Mouse (Mus musculus): ENCODE data around the gene Noxo1. TPM values are rescaled to one million over a fixed set of nuclear protein-coding genes. Genes with fewer than 3 reads are reported as not detected.
"Not testable (repeated sequence)": the region's sequence is repeated elsewhere in the genome, so short reads cannot be mapped to it uniquely, and the experiment has no call there.

Gene Noxo1
- polyA plus RNA-seq, 1 experiment from 2014 or later: 2.2 TPM

GRCm38 (mm10) chr17:24720616-24721015 lies 24.6 kb downstream of the Noxo1 start:
- H3K4me1 ChIP-seq (ENCODE audit: control insufficient read depth, insufficient read depth, low read length): peaks cover 20% of the 10 kb centered on the region
- H3K9ac ChIP-seq (ENCODE audit: low read length): peak overlapping the region; percentile 83
- peak overlapping the region; percentile 64 for H3K4me3 ChIP-seq (ENCODE audit: low read depth, low read length)
- not testable (repeated sequence) for ATAC-seq; H3K27ac ChIP-seq (ENCODE audit: low read depth, low read length); DNase-seq (ENCODE audit: low spot score); H3K27me3 ChIP-seq (replicated peaks; ENCODE audit: control insufficient read depth, insufficient read depth, low read length); H3K9me3 ChIP-seq (replicated peaks; ENCODE audit: control insufficient read depth, low read length)
- peak overlapping the region; percentile 79 for H3K4me2 ChIP-seq (ENCODE audit: low read length)
- under 1% methylated on average over 11 of the region's 11 CpGs for WGBS
- peaks cover 36% of the 10 kb centered on the region for H3K36me3 ChIP-seq (ENCODE audit: control insufficient read depth, insufficient read depth, low read length)

DNA sequence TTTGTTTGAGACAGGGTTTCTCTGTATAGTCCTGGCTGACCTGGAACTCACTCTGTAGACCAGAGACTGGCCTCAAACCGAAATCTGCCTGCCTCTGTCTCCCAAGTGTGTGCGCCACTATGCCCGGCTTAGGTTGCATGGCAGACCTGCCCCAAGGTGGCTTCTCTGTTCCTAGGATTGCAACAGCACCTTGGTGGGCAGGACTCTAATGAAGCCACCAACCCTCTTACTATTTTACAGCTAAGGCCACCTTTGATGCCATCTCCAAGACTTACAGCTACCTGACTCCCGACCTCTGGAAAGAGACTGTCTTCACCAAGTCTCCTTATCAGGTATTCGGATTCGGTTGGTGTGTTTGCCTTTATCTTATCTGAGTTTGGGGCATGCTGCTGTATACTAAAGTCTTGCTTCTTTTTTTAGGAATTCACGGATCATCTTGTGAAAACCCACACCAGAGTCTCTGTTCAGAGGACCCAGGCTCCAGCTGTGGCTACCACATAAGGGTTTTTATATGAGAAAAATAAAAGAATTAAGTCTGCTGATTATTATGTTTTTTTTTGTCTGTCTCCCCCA lies 25.4 kb downstream of the Noxo1 start:
- not testable (repeated sequence) for H3K9me3 ChIP-seq (replicated peaks; ENCODE audit: control insufficient read depth, low read length); ATAC-seq; H3K27ac ChIP-seq (ENCODE audit: low read depth, low read length); H3K27me3 ChIP-seq (replicated peaks; ENCODE audit: control insufficient read depth, insufficient read depth, low read length); DNase-seq (ENCODE audit: low spot score)
- H3K36me3 ChIP-seq (ENCODE audit: control insufficient read depth, insufficient read depth, low read length): peaks cover 31% of the 10 kb centered on the region
- H3K4me3 ChIP-seq (ENCODE audit: low read depth, low read length): peak overlapping the region; percentile 64
- H3K4me2 ChIP-seq (ENCODE audit: low read length): peak overlapping the region; percentile 79
- H3K4me1 ChIP-seq (ENCODE audit: control insufficient read depth, insufficient read depth, low read length): peaks cover 20% of the 10 kb centered on the region
- H3K9ac ChIP-seq (ENCODE audit: low read length): peak overlapping the region; percentile 25; the same call in 1 of the 2 replicates
- 66% methylated on average over 7 of the region's 7 CpGs for WGBS

DNA sequence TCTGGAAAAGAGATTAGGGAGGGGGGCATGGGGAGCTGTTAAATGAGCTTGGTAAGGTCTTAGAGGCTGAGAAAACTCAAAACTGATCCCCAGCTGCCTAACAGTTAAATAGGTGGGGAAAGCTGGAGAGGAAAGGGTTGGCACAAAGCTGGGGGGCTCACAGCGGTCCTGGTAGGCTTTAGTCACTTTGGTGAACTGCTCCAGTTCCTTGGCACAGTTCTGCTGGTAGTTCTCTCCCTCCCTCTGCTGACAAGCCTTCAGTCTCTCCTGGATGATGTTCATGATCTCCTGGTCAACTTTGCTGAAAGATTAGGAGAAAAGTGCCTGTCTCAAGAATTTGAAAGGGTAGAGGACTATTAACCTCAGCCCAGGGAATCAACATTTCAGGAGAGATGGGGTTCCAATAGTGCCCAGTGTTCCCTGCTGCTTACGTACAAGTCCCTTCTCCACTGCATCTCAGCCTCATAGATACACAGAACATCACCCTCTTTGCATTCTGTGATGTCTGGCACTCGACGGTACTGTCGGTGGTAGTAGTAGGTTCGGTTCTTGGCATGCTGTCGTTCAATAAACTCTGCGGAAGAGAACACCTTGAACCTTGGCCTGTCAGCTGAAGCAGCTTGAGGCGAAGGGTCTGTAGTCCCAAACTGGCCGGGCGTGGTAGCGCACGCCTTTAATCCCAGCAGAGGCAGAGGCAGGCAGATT lies 26.3 kb downstream of the Noxo1 start:
- no peaks in the 10 kb centered on the region for H3K27me3 ChIP-seq (replicated peaks; ENCODE audit: control insufficient read depth, insufficient read depth, low read length)
- no peaks in the 10 kb centered on the region for H3K9me3 ChIP-seq (replicated peaks; ENCODE audit: control insufficient read depth, low read length)
- peaks cover 30% of the 10 kb centered on the region for H3K36me3 ChIP-seq (ENCODE audit: control insufficient read depth, insufficient read depth, low read length)
- no peak overlapping the region for H3K4me3 ChIP-seq (ENCODE audit: low read depth, low read length)
- H3K4me2 ChIP-seq (ENCODE audit: low read length): peak overlapping the region; percentile 94; the same call in 1 of the 2 replicates
- H3K4me1 ChIP-seq (ENCODE audit: control insufficient read depth, insufficient read depth, low read length): peaks cover 20% of the 10 kb centered on the region
- ATAC-seq: no peak
- peak overlapping the region; percentile 40; the same call in 1 of the 2 replicates for H3K9ac ChIP-seq (ENCODE audit: low read length)
- H3K27ac ChIP-seq (ENCODE audit: low read depth, low read length): no peak overlapping the region
- 34% methylated on average over 13 of the region's 13 CpGs for WGBS
- DNase-seq (ENCODE audit: low spot score): no peak

- ATAC-seq (no peak), DNase-seq (ENCODE audit: low spot score) (no peak)
- peak overlapping the region; percentile 74 for H3K4me3 ChIP-seq (ENCODE audit: low read depth, low read length)
- 3% methylated on average over 12 of the region's 12 CpGs for WGBS
- H3K4me1 ChIP-seq (ENCODE audit: control insufficient read depth, insufficient read depth, low read length): peaks cover 20% of the 10 kb centered on the region
- H3K27ac ChIP-seq (ENCODE audit: low read depth, low read length): peak overlapping the region; percentile 75; the same call in 1 of the 2 replicates
- H3K9ac ChIP-seq (ENCODE audit: low read length): peak overlapping the region; percentile 91
- peaks cover 22% of the 10 kb centered on the region for H3K36me3 ChIP-seq (ENCODE audit: control insufficient read depth, insufficient read depth, low read length)
- H3K4me2 ChIP-seq (ENCODE audit: low read length): peak overlapping the region; percentile 94
- no peaks in the 10 kb centered on the region for H3K27me3 ChIP-seq (replicated peaks; ENCODE audit: control insufficient read depth, insufficient read depth, low read length)
- H3K9me3 ChIP-seq (replicated peaks; ENCODE audit: control insufficient read depth, low read length): no peaks in the 10 kb centered on the region
Observed at GRCm38 (mm10) chr17:24723122-24723880, 27.3 kb downstream of the Noxo1 start.

GRCm38 (mm10) chr17:24723881-24724180 lies 27.8 kb downstream of the Noxo1 start:
- Histone ChIP-seq H3K4me3 (ENCODE audit: low read depth, low read length) (peak overlapping the region; percentile 74), H3K27me3 (replicated peaks; ENCODE audit: control insufficient read depth, insufficient read depth, low read length) (no peaks in the 10 kb centered on the region), H3K27ac (ENCODE audit: low read depth, low read length) (peak overlapping the region; percentile 75), H3K36me3 (ENCODE audit: control insufficient read depth, insufficient read depth, low read length) (peaks cover 19% of the 10 kb centered on the region), H3K4me2 (ENCODE audit: low read length) (peak overlapping the region; percentile 94), H3K9me3 (replicated peaks; ENCODE audit: control insufficient read depth, low read length) (no peaks in the 10 kb centered on the region), H3K4me1 (ENCODE audit: control insufficient read depth, insufficient read depth, low read length) (peaks cover 18% of the 10 kb centered on the region), H3K9ac (ENCODE audit: low read length) (peak overlapping the region; percentile 91)
- ATAC-seq (peak; percentile 3; the same call in 1 of the 2 replicates), DNase-seq (ENCODE audit: low spot score) (no peak)
- 2% methylated on average over 15 of the region's 15 CpGs for whole genome bisulfite sequencing

GRCm38 (mm10) chr17:24724184-24724583 lies 28.1 kb downstream of the Noxo1 start, which contains the start of gene Ndufb10:
TSS of gene Ndufb10 (minus strand) at chr17:24724478.
- peaks cover 15% of the 10 kb centered on the region for H3K4me1 ChIP-seq (ENCODE audit: control insufficient read depth, insufficient read depth, low read length)
- peak within 1 kb of the TSS; percentile 91 for H3K9ac ChIP-seq (ENCODE audit: low read length)
- H3K9me3 ChIP-seq (replicated peaks; ENCODE audit: control insufficient read depth, low read length): no peaks in the 10 kb centered on the region
- H3K4me3 ChIP-seq (ENCODE audit: low read depth, low read length): peak within 1 kb of the TSS; percentile 74
- peak; percentile 65 for ATAC-seq
- H3K4me2 ChIP-seq (ENCODE audit: low read length): peak within 1 kb of the TSS; percentile 94
- H3K36me3 ChIP-seq (ENCODE audit: control insufficient read depth, insufficient read depth, low read length): peaks cover 19% of the 10 kb centered on the region
- peak within 1 kb of the TSS; percentile 75 for H3K27ac ChIP-seq (ENCODE audit: low read depth, low read length)
- 0% methylated on average over 30 of the region's 30 CpGs for WGBS
- H3K27me3 ChIP-seq (replicated peaks; ENCODE audit: control insufficient read depth, insufficient read depth, low read length): no peaks in the 10 kb centered on the region
- peak; percentile 97 for DNase-seq (ENCODE audit: low spot score)

DNA sequence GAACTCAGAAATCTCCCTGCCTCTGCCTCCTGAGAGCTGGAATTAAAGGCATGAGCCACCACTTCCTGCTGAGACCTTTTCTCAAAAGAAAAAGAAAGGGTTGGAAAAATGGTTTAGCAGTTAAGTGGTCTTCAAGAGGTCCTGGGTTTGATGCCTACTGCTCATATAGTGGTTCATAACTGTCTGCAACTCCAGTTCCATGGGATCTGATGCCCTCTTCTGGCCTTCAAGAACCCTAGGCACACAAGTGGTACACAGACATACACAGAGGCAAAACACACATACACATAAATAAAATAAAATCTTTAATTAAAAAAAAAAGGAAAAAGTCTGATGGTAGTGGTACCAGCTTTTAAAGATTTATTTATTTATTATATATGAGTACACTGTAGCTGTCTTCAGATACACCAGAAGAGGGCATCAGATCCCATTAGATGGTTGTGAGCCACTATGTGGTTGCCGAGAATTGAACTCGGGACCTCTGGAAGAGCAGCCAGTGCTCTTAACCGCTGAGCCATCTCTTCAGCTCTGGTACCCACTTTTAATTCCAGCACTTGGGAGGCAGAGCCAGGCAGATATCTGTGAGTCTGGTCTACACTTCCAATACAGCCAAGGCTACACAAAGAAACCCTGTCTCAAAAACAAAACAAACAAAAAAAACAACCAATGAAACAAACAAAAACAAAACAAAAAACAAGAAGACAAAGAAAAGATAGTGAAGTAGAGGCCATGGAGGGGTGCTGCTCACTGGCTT lies 29.8 kb downstream of the Noxo1 start:
- Histone ChIP-seq H3K27me3 (replicated peaks; ENCODE audit: control insufficient read depth, insufficient read depth, low read length) (no peaks in the 10 kb centered on the region), H3K4me2 (ENCODE audit: low read length) (no peak overlapping the region), H3K4me1 (ENCODE audit: control insufficient read depth, insufficient read depth, low read length) (peaks cover 15% of the 10 kb centered on the region), H3K27ac (ENCODE audit: low read depth, low read length) (no peak overlapping the region), H3K9me3 (replicated peaks; ENCODE audit: control insufficient read depth, low read length) (no peaks in the 10 kb centered on the region), H3K9ac (ENCODE audit: low read length) (no peak overlapping the region), H3K4me3 (ENCODE audit: low read depth, low read length) (no peak overlapping the region), H3K36me3 (ENCODE audit: control insufficient read depth, insufficient read depth, low read length) (peaks cover 17% of the 10 kb centered on the region)
- ATAC-seq (no peak), DNase-seq (ENCODE audit: low spot score) (no peak)
- WGBS: 72% methylated on average over 3 of the region's 3 CpGs

- no peaks in the 10 kb centered on the region for H3K27me3 ChIP-seq (replicated peaks; ENCODE audit: control insufficient read depth, insufficient read depth, low read length)
- H3K4me2 ChIP-seq (ENCODE audit: low read length): no peak within 1 kb of the TSS
- no peak within 1 kb of the TSS for H3K27ac ChIP-seq (ENCODE audit: low read depth, low read length)
- peaks cover 1% of the 10 kb centered on the region for H3K36me3 ChIP-seq (ENCODE audit: control insufficient read depth, insufficient read depth, low read length)
- H3K9me3 ChIP-seq (replicated peaks; ENCODE audit: control insufficient read depth, low read length): no peaks in the 10 kb centered on the region
- H3K9ac ChIP-seq (ENCODE audit: low read length): no peak within 1 kb of the TSS
- no peak for ATAC-seq
- peaks cover 11% of the 10 kb centered on the region for H3K4me1 ChIP-seq (ENCODE audit: control insufficient read depth, insufficient read depth, low read length)
- WGBS: 70% methylated on average over 2 of the region's 2 CpGs
- DNase-seq (ENCODE audit: low spot score): no peak
- no peak within 1 kb of the TSS for H3K4me3 ChIP-seq (ENCODE audit: low read depth, low read length)
Observed at GRCm38 (mm10) chr17:24727618-24728017, 31.6 kb downstream of the Noxo1 start, which contains the start of gene Rpl3l. TSS of gene Rpl3l (plus strand) at chr17:24727820.

Data from forebrain, embryonic 14.5 days (tissue).